Mouse (Mus musculus) liver, embryonic 15.5 days (tissue): ENCODE measurements around the gene Dntt. TPM values are rescaled to one million over a fixed set of nuclear protein-coding genes. Genes with fewer than 3 reads are reported as not detected.

Experiments
- ATAC-seq: fragments of 200-750 bp; cut with Nextera tagmentation; 2 replicates; pipeline ENCODE4 v1.8.0; 2017; ENCODE audit warnings: moderate number of reproducible peaks, mild to moderate bottlenecking, moderate library complexity; ENCODE audit not compliant: insufficient read depth
- H3K27ac ChIP-seq: fragments of 300-500 bp; sonication (generic); replicated peaks from 2 replicates; pipeline ENCODE4 v1.5.1; 2015; ENCODE audit warnings: mild to moderate bottlenecking, inconsistent platforms
- H3K27me3 ChIP-seq: fragments of 300-500 bp; sonication (generic); 2 replicates; pipeline ENCODE4 v1.6.1; 2015; ENCODE audit warnings: mild to moderate bottlenecking, inconsistent platforms
- H3K36me3 ChIP-seq: fragments of 300-500 bp; sonication (generic); replicated peaks from 2 replicates; pipeline ENCODE4 v1.6.1; 2015; ENCODE audit warnings: moderate library complexity, mild to moderate bottlenecking, inconsistent platforms
- H3K4me1 ChIP-seq: fragments of 300-500 bp; sonication (generic); replicated peaks from 2 replicates; pipeline ENCODE4 v1.6.1; 2015; ENCODE audit warnings: inconsistent platforms
- H3K4me2 ChIP-seq: fragments of 300-500 bp; sonication (generic); 2 replicates; pipeline ENCODE4 v1.6.1; 2015; ENCODE audit warnings: moderate library complexity, mild to moderate bottlenecking, inconsistent platforms
- H3K4me3 ChIP-seq: fragments of 300-500 bp; sonication (generic); replicated peaks from 2 replicates; pipeline ENCODE4 v1.5.1; 2015; ENCODE audit warnings: mild to moderate bottlenecking, inconsistent platforms
- H3K9ac ChIP-seq: fragments of 300-500 bp; sonication (generic); 2 replicates; pipeline ENCODE4 v1.6.1; 2015; ENCODE audit warnings: moderate library complexity, mild to moderate bottlenecking, inconsistent platforms
- H3K9me3 ChIP-seq: fragments of 300-500 bp; sonication (generic); replicated peaks from 2 replicates; pipeline ENCODE4 v1.6.1; 2016; ENCODE audit warnings: inconsistent platforms
- WGBS: fragments of 180-500 bp; shearing (Covaris S2); methylation state at CpG from one replicate; pipeline ENCODE4 v1.1.7; 2015; ENCODE audit warnings: mixed read lengths; ENCODE audit not compliant: insufficient replicate concordance; 5-methylcytosine and 5-hydroxymethylcytosine counted together
- polyA plus RNA-seq: library from polyadenylated mRNA; unstranded; fragments of >200 nt; fragmentation: Nextera tagmentation; extraction: Ambion mirVana; gene quantifications from 2 replicates; pipeline ENCODE4 v1.2.1, GENCODE M21; 2015

Dntt gene
- polyA plus RNA-seq, 1 experiment from 2014 or later = not detected

DNA sequence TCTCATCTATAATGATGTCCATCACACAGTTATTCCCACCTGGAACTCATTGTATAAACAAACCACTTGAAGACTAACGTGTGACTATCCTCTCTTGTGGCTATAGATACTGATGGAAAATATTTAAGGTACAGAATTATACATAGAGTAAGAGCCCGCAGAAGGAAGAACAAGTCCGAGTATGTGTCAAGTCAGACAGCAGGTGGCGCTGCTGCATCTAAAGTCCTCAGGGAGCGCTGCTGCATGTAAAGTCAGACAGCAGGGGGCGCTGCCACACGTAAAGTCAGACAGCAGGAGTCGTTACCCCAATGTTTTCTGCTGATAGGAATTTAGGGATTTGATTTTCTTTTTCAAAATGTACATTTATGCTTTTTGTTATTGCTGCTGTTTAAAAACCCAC is 42.4 kb downstream of the Dntt start:
- H3K9me3 ChIP-seq = no peaks in the 10 kb centered on the region
- no peak overlapping the region for H3K9ac ChIP-seq
- no peaks in the 10 kb centered on the region for H3K4me1 ChIP-seq
- ATAC-seq = no peak
- H3K36me3 ChIP-seq = no peaks in the 10 kb centered on the region
- H3K27ac ChIP-seq = no peak overlapping the region
- no peak overlapping the region for H3K4me2 ChIP-seq
- no peaks in the 10 kb centered on the region for H3K27me3 ChIP-seq
- whole genome bisulfite sequencing = 5% methylated on average over 8 of the region's 8 CpGs
- no peak overlapping the region for H3K4me3 ChIP-seq

DNA sequence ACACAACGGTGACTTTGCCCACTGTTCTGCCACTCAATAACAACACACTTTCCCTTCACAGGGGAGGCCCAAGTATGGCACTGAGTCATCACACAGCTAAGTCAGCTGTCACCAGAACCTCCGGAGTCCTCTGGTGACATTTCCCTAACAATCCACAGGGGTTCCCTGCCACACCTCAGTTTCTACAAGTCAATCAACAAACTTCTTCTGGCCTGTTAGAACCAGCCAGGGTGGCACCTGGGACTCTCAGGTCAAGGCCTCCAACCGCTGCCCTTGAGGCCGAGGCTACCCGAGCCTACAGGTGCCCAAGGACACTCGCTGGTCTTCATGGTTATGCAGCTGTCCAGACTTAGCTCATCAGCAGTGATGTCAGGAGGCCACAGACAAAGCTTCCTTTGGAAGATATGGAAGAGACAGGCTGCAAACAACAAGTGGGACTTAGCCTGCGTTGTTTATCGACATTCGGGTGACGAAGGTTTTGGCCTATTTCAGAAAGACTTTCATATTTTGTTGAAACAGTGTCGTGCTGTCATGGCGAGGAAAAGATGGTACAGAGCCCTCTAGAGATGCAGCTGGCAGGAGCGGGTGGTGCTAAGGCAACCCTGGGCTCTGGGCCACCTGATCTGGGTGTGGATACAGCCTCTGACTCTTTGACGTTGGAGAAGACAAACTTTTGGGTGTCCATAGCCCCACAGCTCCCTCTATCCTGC is 44.8 kb downstream of the Dntt start:
- no peak for ATAC-seq
- Histone ChIP-seq H3K9me3 (no peaks in the 10 kb centered on the region), H3K27me3 (no peaks in the 10 kb centered on the region), H3K36me3 (no peaks in the 10 kb centered on the region), H3K4me1 (no peaks in the 10 kb centered on the region), H3K4me3 (no peak overlapping the region), H3K4me2 (no peak overlapping the region), H3K27ac (no peak overlapping the region), H3K9ac (no peak overlapping the region)
- 68% methylated on average over 14 of the region's 14 CpGs for WGBS

DNA sequence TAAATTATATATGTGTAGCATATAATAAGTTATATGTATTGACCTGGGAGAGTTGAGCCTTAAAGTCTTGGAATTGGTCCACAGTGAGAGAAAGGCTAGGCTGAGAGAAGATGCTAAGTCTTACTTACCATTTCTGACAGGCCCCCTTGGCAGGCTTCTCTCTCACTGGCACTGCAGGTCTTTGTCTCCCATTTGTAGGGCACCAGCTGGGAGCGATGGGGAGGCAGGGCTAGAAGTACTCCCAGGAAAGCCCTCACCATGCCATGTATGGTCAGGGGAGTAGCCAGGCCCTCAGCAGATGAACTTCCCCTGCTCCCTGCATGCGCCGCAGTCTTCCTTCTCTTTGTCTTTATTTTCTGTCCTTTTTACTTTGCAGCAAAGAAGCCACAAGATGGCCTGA is 47.8 kb downstream of the Dntt start, which contains the start of gene Opalin:
TSS of gene Opalin (minus strand) at position 208 of the 400 bp plus-strand sequence.
- H3K4me2 ChIP-seq = no peak within 1 kb of the TSS
- ATAC-seq = no peak
- H3K9ac ChIP-seq = no peak within 1 kb of the TSS
- H3K27me3 ChIP-seq = no peaks in the 10 kb centered on the region
- H3K27ac ChIP-seq = no peak within 1 kb of the TSS
- H3K36me3 ChIP-seq = no peaks in the 10 kb centered on the region
- H3K4me1 ChIP-seq = no peaks in the 10 kb centered on the region
- H3K9me3 ChIP-seq = no peaks in the 10 kb centered on the region
- WGBS = 82% methylated on average over 3 of the region's 3 CpGs
- no peak within 1 kb of the TSS for H3K4me3 ChIP-seq

DNA sequence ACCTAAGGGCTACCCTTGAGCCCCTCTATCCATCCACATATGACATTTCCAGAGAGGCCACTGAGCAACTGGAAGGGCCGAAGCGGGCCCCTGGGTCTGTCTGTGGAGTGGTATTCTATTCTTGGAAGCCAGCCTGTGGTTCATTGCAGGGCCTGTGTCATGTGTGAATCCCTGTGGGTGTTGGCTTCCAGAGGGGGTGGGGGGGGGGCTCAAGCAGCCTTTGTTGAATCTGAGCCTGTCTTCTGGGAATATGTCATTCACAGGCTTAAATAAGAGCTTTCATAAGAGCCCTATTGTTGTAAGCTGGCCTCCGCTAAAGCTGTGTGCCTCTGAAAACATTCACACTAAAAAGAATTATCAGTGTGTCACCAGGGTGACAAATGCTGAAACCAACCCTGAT is 52.5 kb downstream of the Dntt start:
- no peaks in the 10 kb centered on the region for H3K36me3 ChIP-seq

DNA sequence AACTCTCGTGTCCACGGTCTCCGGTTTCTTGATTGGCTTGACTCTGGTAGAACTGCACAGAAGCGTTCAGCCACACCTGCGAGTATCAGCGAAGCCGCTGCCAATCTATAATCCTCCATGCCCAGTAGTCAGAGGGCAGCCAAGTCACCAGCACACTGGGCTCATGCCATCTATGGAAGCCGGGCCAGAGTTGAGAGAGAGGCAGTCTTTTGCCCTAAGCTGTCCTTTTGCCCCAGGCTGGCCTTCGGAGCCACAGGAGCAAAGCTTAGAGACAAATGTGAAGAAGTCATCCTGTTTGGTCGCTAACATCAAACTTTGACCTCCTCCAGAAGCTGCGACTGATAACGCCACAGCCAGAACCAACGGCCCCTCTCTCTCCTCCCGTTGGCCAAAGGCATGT is 54.6 kb downstream of the Dntt start:
- ATAC-seq = no peak
- Histone ChIP-seq H3K4me3 (no peak overlapping the region), H3K9me3 (no peaks in the 10 kb centered on the region), H3K4me1 (no peaks in the 10 kb centered on the region), H3K36me3 (no peaks in the 10 kb centered on the region), H3K27me3 (peaks cover 13% of the 10 kb centered on the region), H3K9ac (no peak overlapping the region), H3K27ac (no peak overlapping the region), H3K4me2 (no peak overlapping the region)
- 69% methylated on average over 14 of the region's 14 CpGs for WGBS

More for the DNA sequence above, 52.5 kb downstream of the Dntt start:
- WGBS = 72% methylated on average over 3 of the region's 3 CpGs
- Histone ChIP-seq H3K27ac (no peak overlapping the region), H3K4me1 (no peaks in the 10 kb centered on the region), H3K4me3 (no peak overlapping the region), H3K4me2 (no peak overlapping the region), H3K9ac (no peak overlapping the region), H3K9me3 (no peaks in the 10 kb centered on the region), H3K27me3 (no peaks in the 10 kb centered on the region)
- no peak for ATAC-seq

DNA sequence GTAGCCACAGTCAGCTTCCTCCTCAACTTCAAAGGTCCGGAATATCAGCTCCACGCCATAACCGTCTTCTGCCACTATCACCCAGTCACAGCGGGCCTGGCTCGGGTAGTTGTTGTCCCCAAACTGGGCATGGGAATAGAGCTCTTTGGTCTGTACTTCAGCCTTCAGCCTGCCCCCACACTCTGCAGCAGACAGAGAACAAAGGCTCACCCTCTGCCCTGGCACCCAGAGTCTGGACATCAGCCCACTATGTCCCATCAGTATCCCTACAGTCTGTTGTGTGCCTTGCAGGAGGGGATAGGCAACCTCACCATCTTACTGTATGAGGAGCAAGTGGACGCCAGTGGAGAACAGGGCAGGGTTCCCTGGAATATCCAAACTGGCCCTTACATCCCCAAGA is 57.2 kb downstream of the Dntt start:
- Histone ChIP-seq H3K27ac (no peak overlapping the region), H3K36me3 (no peaks in the 10 kb centered on the region), H3K9ac (no peak overlapping the region), H3K27me3 (peaks cover 19% of the 10 kb centered on the region), H3K4me3 (no peak overlapping the region), H3K4me1 (no peaks in the 10 kb centered on the region), H3K9me3 (no peaks in the 10 kb centered on the region), H3K4me2 (no peak overlapping the region)
- WGBS = 59% methylated on average over 6 of the region's 6 CpGs
- ATAC-seq = no peak

- H3K36me3 ChIP-seq = no peaks in the 10 kb centered on the region
- no peak overlapping the region for H3K4me3 ChIP-seq
- H3K9ac ChIP-seq = no peak overlapping the region
- H3K4me2 ChIP-seq = no peak overlapping the region
- H3K27me3 ChIP-seq = peaks cover 19% of the 10 kb centered on the region
- no peak overlapping the region for H3K27ac ChIP-seq
- WGBS = 3% methylated on average over 2 of the region's 2 CpGs
- H3K9me3 ChIP-seq = no peaks in the 10 kb centered on the region
- no peaks in the 10 kb centered on the region for H3K4me1 ChIP-seq
- no peak; the same call in 1 of the 2 replicates for ATAC-seq
These were observed 57.6 kb downstream of the Dntt start for GRCm38 (mm10) chr19:41086700-41087099.

DNA sequence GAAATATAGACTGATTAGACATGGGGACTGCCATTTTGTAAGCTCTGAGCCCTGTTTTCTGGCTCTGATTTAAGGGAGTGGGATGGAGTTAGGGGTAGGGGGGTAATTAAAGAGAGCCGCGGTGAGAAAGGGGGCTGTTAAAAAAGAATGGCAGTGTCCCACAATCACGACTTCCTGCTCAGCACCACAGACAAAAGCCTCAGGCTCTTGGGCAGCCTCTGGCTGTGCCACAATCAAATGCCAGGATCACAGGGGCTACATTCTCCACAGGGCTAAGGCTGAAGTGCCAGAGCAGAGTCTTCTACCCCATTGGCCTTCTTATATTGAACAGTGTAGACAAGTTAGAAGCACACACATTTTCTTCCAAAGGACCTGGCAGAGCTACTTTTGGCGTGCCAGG is 58.8 kb downstream of the Dntt start:
- H3K9ac ChIP-seq = no peak overlapping the region
- WGBS = 32% methylated on average over 4 of the region's 4 CpGs
- ATAC-seq = no peak

GRCm38 (mm10) chr19:41088491-41088890 is 59.4 kb downstream of the Dntt start:
- H3K27ac ChIP-seq = no peak overlapping the region
- H3K4me3 ChIP-seq = no peak overlapping the region
- H3K9me3 ChIP-seq = no peaks in the 10 kb centered on the region
- peaks cover 19% of the 10 kb centered on the region for H3K27me3 ChIP-seq
- no peaks in the 10 kb centered on the region for H3K4me1 ChIP-seq
- H3K4me2 ChIP-seq = peak overlapping the region; percentile 25; the same call in 1 of the 2 replicates
- H3K36me3 ChIP-seq = no peaks in the 10 kb centered on the region
- 28% methylated on average over 18 of the region's 18 CpGs for WGBS
- ATAC-seq = no peak
- no peak overlapping the region for H3K9ac ChIP-seq

More for the DNA sequence above, 58.8 kb downstream of the Dntt start:
- H3K9me3 ChIP-seq = no peaks in the 10 kb centered on the region
- H3K4me3 ChIP-seq = no peak overlapping the region
- no peak overlapping the region for H3K4me2 ChIP-seq
- H3K27ac ChIP-seq = no peak overlapping the region
- peaks cover 19% of the 10 kb centered on the region for H3K27me3 ChIP-seq
- no peaks in the 10 kb centered on the region for H3K4me1 ChIP-seq
- no peaks in the 10 kb centered on the region for H3K36me3 ChIP-seq

DNA sequence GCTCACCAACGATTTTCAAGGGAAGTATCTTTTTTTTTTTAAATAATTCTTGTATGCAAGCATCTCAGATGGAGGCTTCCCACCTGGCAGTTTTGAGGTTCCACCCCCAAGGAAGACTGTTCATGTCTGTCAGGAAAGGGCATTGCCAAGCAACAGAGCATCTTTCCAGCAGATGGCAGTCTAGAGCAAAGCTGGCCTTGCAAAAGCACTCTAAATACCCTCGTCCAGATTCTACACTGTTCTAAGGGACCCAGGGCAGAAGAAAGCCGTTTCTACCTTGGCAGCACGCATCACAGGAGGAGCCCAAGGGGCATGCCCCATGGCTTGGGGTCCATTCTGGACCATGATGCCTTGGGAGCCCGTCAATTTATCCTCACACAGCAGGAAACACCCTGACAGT is 60.8 kb downstream of the Dntt start:
- Histone ChIP-seq H3K9ac (no peak overlapping the region), H3K27ac (no peak overlapping the region), H3K9me3 (no peaks in the 10 kb centered on the region), H3K4me1 (no peaks in the 10 kb centered on the region), H3K36me3 (no peaks in the 10 kb centered on the region), H3K4me2 (no peak overlapping the region), H3K4me3 (no peak overlapping the region), H3K27me3 (peaks cover 19% of the 10 kb centered on the region)
- 5% methylated on average over 5 of the region's 5 CpGs for WGBS
- ATAC-seq = no peak

- no peak for ATAC-seq
- Histone ChIP-seq H3K9ac (no peak overlapping the region), H3K4me1 (no peaks in the 10 kb centered on the region), H3K9me3 (no peaks in the 10 kb centered on the region), H3K36me3 (no peaks in the 10 kb centered on the region), H3K4me2 (no peak overlapping the region), H3K27ac (no peak overlapping the region), H3K4me3 (no peak overlapping the region), H3K27me3 (peaks cover 19% of the 10 kb centered on the region)
- WGBS = 12% methylated on average over 2 of the region's 2 CpGs
These were observed 62.8 kb downstream of the Dntt start for GRCm38 (mm10) chr19:41091901-41092300.

- no peaks in the 10 kb centered on the region for H3K4me1 ChIP-seq
These were observed 68.0 kb downstream of the Dntt start for GRCm38 (mm10) chr19:41097038-41097437.

More at GRCm38 (mm10) chr19:41097038-41097437, 68.0 kb downstream of the Dntt start:
- ATAC-seq = no peak
- Histone ChIP-seq H3K36me3 (no peaks in the 10 kb centered on the region), H3K9me3 (no peaks in the 10 kb centered on the region), H3K27me3 (no peaks in the 10 kb centered on the region), H3K9ac (no peak overlapping the region), H3K27ac (no peak overlapping the region), H3K4me2 (no peak overlapping the region), H3K4me3 (no peak overlapping the region)
- 65% methylated on average over 4 of the region's 4 CpGs for WGBS
